Mouse (Mus musculus): ENCODE data around the gene Dzip1. TPM values are rescaled to one million over a fixed set of nuclear protein-coding genes. Genes with fewer than 3 reads are reported as not detected.

Gene Dzip1
- 100 to 1,000 TPM; 107 to 113 TPM for total RNA-seq (2021)
- long read RNA-seq, experiment 1, full-length matches to known transcripts: 1 of 45 reads
- long read RNA-seq, experiment 1, partial matches to known transcripts: 22 of 45 reads
- long read RNA-seq, experiment 1, other reads (novel, unspliced or antisense): 22 of 45 reads
- long read RNA-seq, experiment 2, partial matches to known transcripts: 14 of 26 reads
- long read RNA-seq, experiment 2, other reads (novel, unspliced or antisense): 12 of 26 reads

- peak; percentile 78 to 90 for DNase-seq (ENCODE audit: low spot score in 2 of 2)
Observed at GRCm38 (mm10) chr14:118924673-118925615, at the start of gene Dzip1. Gene Dzip1, minus strand, starts transcription at chr14:118925460.

GRCm38 (mm10) chr14:118972268-118972667 is 47.0 kb upstream of the Dzip1 start:
- DNase-seq (ENCODE audit: low spot score in 2 of 2): no peak

- no peak for DNase-seq (ENCODE audit: low spot score in 2 of 2)
Observed at GRCm38 (mm10) chr14:118967646-118968045, 42.4 kb upstream of the Dzip1 start.

GRCm38 (mm10) chr14:118965356-118966000 is 40.2 kb upstream of the Dzip1 start:
- no peak for DNase-seq (ENCODE audit: low spot score in 2 of 2)

- no peak for DNase-seq (ENCODE audit: low spot score in 2 of 2)
Observed at GRCm38 (mm10) chr14:118958010-118958409, 32.8 kb upstream of the Dzip1 start.

- no peak for DNase-seq (ENCODE audit: low spot score in 2 of 2)
Observed at GRCm38 (mm10) chr14:118951912-118952583, 26.8 kb upstream of the Dzip1 start.

GRCm38 (mm10) chr14:118948841-118949240 is 23.6 kb upstream of the Dzip1 start:
- DNase-seq (ENCODE audit: low spot score in 2 of 2): no peak

- no peak for DNase-seq (ENCODE audit: low spot score in 2 of 2)
Observed at GRCm38 (mm10) chr14:118944702-118945101, 19.4 kb upstream of the Dzip1 start.

- peak in 1 of 2 experiments; percentile 25 for DNase-seq (ENCODE audit: low spot score in 2 of 2)
Observed at GRCm38 (mm10) chr14:118942076-118942475, 16.8 kb upstream of the Dzip1 start.

GRCm38 (mm10) chr14:118940796-118941495 is 15.7 kb upstream of the Dzip1 start:
- no peak for DNase-seq (ENCODE audit: low spot score in 2 of 2)

- DNase-seq (ENCODE audit: low spot score in 2 of 2): no peak
Observed at GRCm38 (mm10) chr14:118938551-118938950, 13.3 kb upstream of the Dzip1 start.

GRCm38 (mm10) chr14:118937533-118938492 is 12.6 kb upstream of the Dzip1 start, which contains the start of gene Dnajc3:
Gene Dnajc3, plus strand, starts transcription at chr14:118937976.
- peak; percentile 99 to 100 for DNase-seq (ENCODE audit: low spot score in 2 of 2)

- no peak for DNase-seq (ENCODE audit: low spot score in 2 of 2)
Observed at GRCm38 (mm10) chr14:118936952-118937351, 11.7 kb upstream of the Dzip1 start.

GRCm38 (mm10) chr14:118936236-118936635 is 11.0 kb upstream of the Dzip1 start:
- DNase-seq (ENCODE audit: low spot score in 2 of 2): no peak

GRCm38 (mm10) chr14:118934686-118935085 is 9.4 kb upstream of the Dzip1 start:
- DNase-seq (ENCODE audit: low spot score in 2 of 2): no peak

- no peak for DNase-seq (ENCODE audit: low spot score in 2 of 2)
Observed at GRCm38 (mm10) chr14:118932956-118933355, 7.7 kb upstream of the Dzip1 start.

GRCm38 (mm10) chr14:118931181-118931580 is 5.9 kb upstream of the Dzip1 start:
- DNase-seq (ENCODE audit: low spot score in 2 of 2): no peak

GRCm38 (mm10) chr14:118930777-118931176 is 5.5 kb upstream of the Dzip1 start:
- no peak for DNase-seq (ENCODE audit: low spot score in 2 of 2)

- no peak for DNase-seq (ENCODE audit: low spot score in 2 of 2)
Observed at GRCm38 (mm10) chr14:118929779-118930178, 4.5 kb upstream of the Dzip1 start.
